Mouse (Mus musculus) layer of hippocampus, postnatal 14 days (tissue): ENCODE data around the gene Klrg1. TPM values are rescaled to one million over a fixed set of nuclear protein-coding genes. Genes with fewer than 3 reads are reported as not detected.

ENCODE experiments used
- DNase-seq, 2 experiments: peaks; one replicate each; pipeline ENCODE4 v3.0.0; 2021 to 2022; ENCODE audit warnings: low spot score in 2 of 2, mixed read lengths in 1 of 2
- total RNA-seq, 2 experiments: library from RNA; stranded (reverse); gene quantifications; 2 replicates each; pipeline ENCODE4 v1.2.3; 2021

The Klrg1 gene
- total RNA-seq, 2 experiments from 2014 or later: 0.26 to 0.39 TPM

GRCm38 (mm10) chr6:122293796-122294195, 11.1 kb upstream of the Klrg1 start:
- no peak for DNase-seq

GRCm38 (mm10) chr6:122293121-122293520, 10.4 kb upstream of the Klrg1 start:
- DNase-seq: no peak

GRCm38 (mm10) chr6:122292184-122292583, 9.5 kb upstream of the Klrg1 start:
- no peak for DNase-seq

- DNase-seq: no peak
These were observed 9.1 kb upstream of the Klrg1 start for GRCm38 (mm10) chr6:122291735-122292134.

GRCm38 (mm10) chr6:122291264-122291663, 8.6 kb upstream of the Klrg1 start:
- no peak for DNase-seq

- DNase-seq: no peak
These were observed 7.6 kb upstream of the Klrg1 start for GRCm38 (mm10) chr6:122290253-122290652.

GRCm38 (mm10) chr6:122289313-122289712, 6.6 kb upstream of the Klrg1 start:
- DNase-seq: no peak

- DNase-seq: no peak
These were observed 5.6 kb upstream of the Klrg1 start for GRCm38 (mm10) chr6:122288263-122288662.

GRCm38 (mm10) chr6:122284823-122285222, 2.1 kb upstream of the Klrg1 start:
- DNase-seq: no peak

- no peak for DNase-seq
These were observed 1.6 kb upstream of the Klrg1 start for GRCm38 (mm10) chr6:122284304-122284703.

GRCm38 (mm10) chr6:122283429-122283828, 747 bp upstream of the Klrg1 start:
- no peak for DNase-seq

- no peak for DNase-seq
These were observed 6.1 kb downstream of the Klrg1 start for GRCm38 (mm10) chr6:122276565-122276964.

GRCm38 (mm10) chr6:122274546-122274945, 8.1 kb downstream of the Klrg1 start:
- no peak for DNase-seq

- DNase-seq: no peak
These were observed 12.5 kb downstream of the Klrg1 start for GRCm38 (mm10) chr6:122270152-122270551.

GRCm38 (mm10) chr6:122269170-122269569, 13.5 kb downstream of the Klrg1 start:
- DNase-seq: no peak

- DNase-seq: peak; percentile 84 to 92
These were observed 14.1 kb downstream of the Klrg1 start for GRCm38 (mm10) chr6:122268561-122268960.

- DNase-seq: no peak
These were observed 20.1 kb downstream of the Klrg1 start for GRCm38 (mm10) chr6:122262543-122262942.

- no peak for DNase-seq
These were observed 30.5 kb downstream of the Klrg1 start for GRCm38 (mm10) chr6:122252146-122252545.

- DNase-seq: no peak
These were observed 32.6 kb downstream of the Klrg1 start for GRCm38 (mm10) chr6:122250033-122250432.

Other genes with a start within 250 kb of the Klrg1 start
- gene M6pr, start 25.8 kb upstream of the Klrg1 start, total RNA-seq: 10 to 100 TPM; 55.3 to 57.5 TPM
- gene Phc1, start 57.7 kb upstream of the Klrg1 start, total RNA-seq: 10 to 100 TPM; 61.8 to 64.9 TPM
- 100 to 1,000 TPM; 145 to 150 TPM for gene Rimklb, start 215.9 kb upstream of the Klrg1 start, total RNA-seq
- gene Mfap5, start 223.0 kb upstream of the Klrg1 start, total RNA-seq: 1 to 10 TPM; 1.1 to 2.1 TPM